Mouse (Mus musculus): ENCODE measurements at regions not wholly inside any gene's neighbourhood (a gene's known extent, or its start where the extent isn't known, plus 50 kb on each side); places are given as distances from the start of the nearest gene placed in this dataset.

DNA sequence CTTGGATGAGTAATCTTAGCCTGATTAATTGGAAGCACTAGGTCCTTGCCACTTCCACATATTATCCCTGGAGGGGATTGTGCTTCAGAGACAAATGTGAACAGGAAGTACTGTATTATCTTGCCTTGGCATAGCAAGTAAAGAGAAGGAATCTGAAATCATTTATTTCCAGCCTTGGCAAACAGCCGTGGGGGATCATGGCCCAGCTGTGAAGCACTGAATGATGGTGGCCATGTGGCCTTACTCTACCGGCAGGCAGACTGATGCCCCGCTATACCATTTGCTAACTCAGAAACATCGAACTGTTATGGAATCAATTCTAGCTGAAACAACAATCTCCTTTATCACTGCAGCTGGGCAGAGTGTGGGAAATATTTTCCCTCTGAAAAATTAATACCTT lies 345.3 kb downstream of the Zfp619 start:
- no peak for DNase-seq (ENCODE audit: low read depth in 2 of 2, low spot score in 2 of 2)

DNA sequence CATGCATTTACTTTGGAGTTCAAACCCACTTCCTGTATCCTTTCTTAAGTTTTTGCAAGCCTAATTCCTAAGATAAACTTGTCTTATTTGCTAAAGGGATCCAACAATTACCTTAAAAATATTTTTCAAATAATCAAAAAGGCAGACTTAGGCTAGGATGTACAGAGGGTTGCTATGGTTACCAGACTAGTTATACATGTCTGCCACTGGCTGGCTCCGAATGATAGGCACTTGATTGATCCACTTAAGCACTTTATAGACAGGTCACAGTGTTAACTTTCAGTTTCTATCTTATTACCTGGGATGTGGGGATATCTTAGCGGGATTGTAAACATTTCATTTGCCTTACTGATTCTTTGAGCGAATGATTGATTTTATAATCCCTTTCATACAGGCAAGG lies 346.6 kb downstream of the Zfp619 start:
- no peak for DNase-seq (ENCODE audit: low read depth in 2 of 2, low spot score in 2 of 2)

DNA sequence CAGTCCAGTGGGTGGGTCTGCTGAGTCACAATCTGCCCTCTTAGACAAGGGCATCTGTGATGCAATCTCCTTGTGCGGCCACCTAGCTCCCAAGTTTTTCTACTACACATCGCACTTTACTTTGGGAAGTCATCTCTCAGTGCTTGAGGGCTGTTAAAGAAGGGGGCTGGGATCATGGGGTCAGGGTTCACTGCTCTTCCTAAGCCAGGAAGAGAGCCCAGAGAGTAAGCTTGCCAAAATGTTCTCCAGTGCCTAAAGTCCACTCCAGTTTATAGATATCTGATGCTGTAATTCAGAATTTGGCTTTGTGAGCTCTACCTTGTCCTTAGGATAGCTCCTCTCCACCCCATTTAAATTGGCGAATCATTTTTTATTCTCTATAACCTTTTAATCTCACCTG lies 347.2 kb downstream of the Zfp619 start:
- DNase-seq (ENCODE audit: low read depth in 2 of 2, low spot score in 2 of 2) = no peak

DNA sequence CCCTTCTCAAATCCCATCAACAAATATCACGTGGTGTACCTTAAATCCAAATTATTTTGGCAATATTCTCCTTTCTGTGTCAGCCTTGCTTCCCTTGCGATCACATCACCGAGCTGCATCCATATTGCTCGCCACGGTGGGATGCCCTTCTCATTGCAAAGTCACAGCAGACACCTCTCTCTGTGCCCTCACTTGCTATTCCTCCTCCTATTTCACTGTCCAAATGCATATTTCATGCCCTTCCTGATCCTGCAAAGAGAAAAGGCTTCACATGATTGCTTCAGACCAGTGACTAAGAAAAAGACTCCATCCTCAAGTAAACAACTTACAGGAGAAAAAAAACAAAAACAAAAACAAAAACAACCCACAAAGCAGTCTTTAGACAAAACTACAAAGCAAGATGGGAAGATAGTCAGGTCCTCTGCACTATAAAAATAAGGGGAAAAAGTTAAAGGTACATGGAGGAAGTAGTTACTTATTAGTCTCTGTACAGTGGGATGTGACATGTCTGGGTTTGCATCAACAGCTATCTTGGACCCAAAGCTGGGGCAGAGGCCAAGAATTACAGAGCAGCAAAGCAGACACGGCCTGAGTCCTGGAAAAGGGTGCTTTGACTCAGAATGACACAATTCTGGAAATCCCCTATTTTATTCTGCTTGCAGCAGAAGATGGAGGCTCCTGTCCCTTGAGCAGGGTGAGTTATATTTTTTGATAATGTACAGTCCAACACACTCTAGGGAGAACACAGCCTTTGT lies 349.3 kb downstream of the Zfp619 start:
- no peak for DNase-seq (ENCODE audit: low read depth in 2 of 2, low spot score in 2 of 2)

DNA sequence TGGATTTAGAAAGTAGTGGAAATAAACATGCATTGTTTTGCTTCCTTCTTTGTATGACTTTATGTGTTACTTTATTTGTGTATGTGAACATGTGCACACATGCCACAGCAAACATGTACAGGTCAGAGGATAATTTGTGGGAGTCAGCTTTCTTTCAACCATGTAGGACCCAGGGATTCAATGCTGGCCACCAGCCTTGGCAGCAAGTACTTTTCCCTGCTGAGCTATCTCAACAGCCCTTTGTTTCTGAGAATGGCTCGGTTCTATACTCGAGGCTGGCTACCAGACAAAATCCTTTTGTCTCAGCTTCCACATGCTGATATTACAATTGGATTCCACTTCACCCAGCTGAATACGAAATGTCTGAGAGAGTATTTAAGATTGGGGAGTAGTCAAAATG lies 349.9 kb downstream of the Zfp619 start:
- DNase-seq (ENCODE audit: low read depth in 2 of 2, low spot score in 2 of 2) = no peak

DNA sequence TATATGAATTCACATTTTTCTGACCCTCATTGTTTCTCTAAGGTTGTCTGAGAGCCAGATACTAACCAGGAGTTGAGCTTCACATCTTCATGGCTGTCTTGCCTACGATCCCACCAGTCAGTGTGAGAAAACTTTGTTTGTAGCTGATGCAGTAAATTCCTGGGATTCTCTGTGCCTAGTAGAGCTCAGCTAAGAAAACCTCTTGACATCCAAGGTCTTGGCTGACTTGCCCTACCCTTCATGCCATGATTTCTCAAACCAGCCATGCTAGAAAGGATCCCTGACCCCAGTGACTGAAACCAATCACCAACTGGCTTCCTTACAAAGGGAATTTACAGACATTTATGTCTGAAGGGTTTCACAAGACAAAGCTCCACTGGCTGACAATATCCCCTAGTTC lies 364.5 kb downstream of the Zfp619 start:
- DNase-seq (ENCODE audit: low read depth in 2 of 2, low spot score in 2 of 2) = no peak

DNA sequence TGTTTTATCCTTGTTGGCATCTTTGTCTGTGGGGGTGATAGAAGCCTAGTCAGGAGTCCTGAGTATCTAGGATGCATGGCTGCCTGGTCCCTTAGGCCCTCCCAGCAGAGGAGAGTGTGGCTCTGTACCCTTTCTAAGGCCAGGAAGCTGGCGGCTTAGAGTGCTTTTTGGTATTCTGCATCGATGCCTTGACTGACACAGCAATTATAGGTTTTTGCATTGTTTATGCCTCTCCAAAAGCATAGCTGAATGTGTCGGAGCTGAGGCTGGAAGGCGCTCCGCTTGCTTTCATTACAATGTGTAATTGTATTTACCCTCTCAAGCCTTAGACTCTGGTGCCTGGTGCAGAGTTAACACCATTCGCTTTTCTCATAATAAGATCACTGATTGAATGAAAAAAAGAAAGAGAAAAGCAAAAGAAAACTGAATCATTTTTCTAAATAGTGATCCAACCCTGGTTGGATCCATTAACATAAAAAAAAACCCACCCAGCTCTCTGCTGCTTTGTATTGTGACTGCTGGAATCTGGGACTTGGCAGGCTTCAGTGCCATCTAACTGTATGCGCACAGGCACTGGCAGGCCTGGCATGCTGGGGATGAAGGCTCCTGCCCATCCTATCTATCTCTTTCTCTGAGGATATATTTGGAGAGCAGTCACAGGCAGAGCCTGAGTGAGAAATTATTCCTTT lies 376.8 kb downstream of the Zfp619 start:
- no peak for DNase-seq (ENCODE audit: low read depth in 2 of 2, low spot score in 2 of 2)

DNA sequence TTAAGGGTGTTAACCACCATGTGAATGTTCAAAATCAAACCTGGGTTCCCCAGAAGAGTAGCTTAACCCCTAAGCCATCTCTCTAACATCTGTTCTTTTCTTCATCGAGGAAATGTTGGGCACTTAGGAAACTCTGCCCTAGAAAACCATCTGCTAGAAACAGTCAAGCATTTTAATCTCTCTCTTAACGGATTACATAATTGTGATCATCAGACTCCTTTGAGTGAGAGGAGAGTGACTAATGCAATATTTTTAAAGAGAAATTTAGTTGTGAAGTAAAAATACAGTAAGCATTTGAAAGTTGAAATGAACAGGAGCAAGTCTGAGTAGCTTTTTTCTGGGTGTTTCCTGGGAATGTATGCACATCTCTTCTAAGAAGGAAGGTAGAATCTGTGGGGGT lies 379.4 kb downstream of the Zfp619 start:
- DNase-seq (ENCODE audit: low read depth in 2 of 2, low spot score in 2 of 2) = no peak

DNA sequence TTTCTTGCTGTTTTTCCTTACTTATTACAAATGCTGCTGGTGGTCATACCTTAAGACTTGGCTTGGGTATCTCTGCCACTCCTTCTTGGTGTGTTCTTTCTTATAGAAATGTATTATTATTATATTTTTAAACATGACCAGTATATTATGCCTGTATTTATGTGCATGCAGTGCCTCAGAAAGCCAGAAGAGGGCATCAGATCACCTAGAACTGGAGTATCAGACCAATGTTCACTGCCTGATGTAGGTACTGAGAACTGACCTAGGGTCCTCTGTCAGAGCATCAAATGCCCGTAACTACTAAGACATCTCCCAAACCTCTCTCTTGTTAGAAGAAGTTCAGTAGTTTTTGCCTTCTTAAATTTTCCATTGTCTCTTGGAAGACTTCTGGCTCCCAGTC lies 380.7 kb downstream of the Zfp619 start:
- no peak for DNase-seq (ENCODE audit: low read depth in 2 of 2, low spot score in 2 of 2)

DNA sequence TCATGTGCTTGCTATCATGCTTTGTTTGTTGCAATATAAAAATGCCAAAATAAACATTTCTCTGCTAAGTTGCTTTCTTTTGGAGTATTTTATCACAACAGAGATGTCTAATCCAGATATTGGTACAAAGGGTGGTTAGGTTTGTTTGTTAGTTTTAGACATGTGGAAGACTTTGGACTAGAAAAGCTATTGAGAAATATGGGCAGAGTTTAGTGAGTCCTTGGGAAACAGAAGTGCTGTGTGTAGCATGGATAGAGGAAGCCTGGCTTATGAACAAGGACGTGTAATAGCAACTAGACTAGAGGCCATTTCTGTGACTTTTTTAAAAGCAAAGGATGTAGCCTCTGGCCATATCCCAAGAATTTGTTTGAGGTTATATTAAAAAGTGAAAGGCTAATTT lies 416.4 kb downstream of the Zfp619 start:
- DNase-seq (ENCODE audit: low read depth in 2 of 2, low spot score in 2 of 2) = no peak

DNA sequence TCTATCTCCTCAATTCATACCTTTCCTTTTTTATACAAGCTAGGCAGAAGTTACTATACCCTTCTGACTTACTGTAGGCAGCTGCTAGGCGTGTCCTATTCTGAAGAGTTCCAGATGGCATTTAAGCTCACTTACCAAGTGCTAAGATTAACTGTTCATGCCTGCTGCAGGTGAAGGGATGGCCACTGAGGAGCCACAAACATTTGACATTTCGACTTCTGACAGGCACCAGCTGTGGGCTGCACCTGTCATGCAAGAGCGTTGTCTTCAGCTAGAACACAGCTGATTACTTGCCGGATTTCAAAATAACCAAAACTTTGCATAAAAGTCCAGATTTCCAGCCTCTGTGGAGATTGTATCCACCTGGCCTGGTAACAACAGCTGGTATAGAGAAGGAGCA lies 419.7 kb downstream of the Zfp619 start:
- no peak for DNase-seq (ENCODE audit: low read depth in 2 of 2, low spot score in 2 of 2)

DNA sequence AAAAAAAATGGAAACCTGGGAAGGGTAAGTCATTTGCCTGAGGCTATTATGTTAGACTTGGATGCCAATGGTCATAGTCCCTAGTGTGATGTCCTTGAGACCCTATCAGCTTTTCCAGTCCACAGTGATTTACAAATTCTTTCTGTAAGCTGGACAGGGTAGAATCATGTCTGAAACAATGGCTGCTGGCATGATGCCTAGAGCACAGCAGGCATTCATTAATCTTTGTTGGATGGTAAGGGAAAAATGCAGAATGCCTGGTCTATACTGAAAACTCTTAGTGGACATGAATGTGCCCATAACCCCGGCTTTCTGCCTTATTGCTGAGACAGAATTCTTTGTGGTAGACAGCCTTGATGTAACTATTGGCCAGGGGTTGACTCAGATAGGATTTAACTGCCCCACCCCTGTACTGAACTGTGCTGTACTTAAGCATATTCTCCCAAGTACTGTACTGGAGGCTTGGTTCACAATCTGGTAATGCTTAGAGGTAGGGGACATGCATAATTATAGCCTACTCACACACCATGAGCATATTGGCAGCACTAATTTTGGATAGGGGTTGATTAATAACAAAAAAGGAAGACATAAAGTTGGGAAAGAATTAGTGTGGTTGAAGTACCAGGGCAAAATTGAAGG lies 424.8 kb downstream of the Zfp619 start:
- no peak for DNase-seq (ENCODE audit: low read depth in 2 of 2, low spot score in 2 of 2)

DNA sequence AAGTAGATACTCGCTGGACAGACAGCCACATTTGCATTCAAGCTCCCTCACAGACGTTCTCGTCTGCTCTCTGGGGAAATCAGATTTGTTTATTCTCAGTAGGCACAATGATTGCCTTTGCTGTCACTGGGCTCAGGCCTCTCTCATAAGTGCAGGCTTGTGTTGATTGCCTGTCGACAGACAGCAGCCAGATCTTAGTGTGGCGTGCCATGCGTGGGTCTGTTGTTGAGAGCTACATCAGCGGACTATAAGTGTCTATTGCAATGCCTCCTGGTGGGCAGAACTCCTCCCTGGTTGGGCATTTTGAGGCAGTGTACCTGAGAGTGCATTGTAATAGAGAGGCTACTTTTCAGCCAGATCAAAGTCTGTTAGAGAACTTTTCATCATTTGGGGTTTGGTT lies 436.5 kb downstream of the Zfp619 start:
- no peak for DNase-seq (ENCODE audit: low read depth in 2 of 2, low spot score in 2 of 2)

DNA sequence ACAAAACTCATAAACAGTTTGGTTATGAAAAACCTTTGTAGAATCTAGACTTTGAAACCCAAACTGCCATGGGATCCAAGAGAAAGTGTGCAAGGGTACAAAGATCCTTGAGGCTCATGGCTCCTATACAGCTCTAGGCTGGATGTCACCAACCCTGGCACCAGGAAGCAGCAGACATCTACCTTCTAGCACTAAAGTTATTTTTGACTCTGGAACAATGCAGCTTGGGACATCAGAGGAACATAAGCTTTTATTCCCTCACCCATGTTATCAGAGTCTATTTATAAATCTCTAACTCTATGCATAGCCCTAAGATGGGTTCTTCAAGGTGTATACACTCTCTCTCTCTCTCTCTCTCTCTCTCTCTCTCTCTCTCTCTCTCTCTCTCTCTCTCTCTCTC lies 437.4 kb downstream of the Zfp619 start:
- no peak for DNase-seq (ENCODE audit: low read depth in 2 of 2, low spot score in 2 of 2)

DNA sequence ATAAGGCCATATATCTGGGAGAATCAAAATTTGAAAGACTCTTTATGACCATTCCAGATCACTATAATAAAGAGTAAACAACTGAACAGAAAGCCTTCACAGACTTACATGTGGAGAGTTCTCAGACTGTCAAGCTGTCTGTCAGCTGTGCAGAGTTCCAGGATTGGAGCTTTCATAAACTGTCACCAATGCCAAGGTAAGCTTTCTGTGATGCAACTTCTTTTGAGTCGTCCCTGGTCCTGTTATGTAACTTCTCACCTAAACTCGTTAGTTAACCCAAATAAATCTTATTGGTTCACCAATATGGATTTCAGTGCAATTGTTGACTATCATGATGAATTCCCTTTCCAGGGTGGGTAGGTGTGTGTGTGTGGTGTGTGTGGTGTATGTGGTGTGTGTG lies 460.6 kb downstream of the Zfp619 start:
- no peak for DNase-seq (ENCODE audit: low read depth in 2 of 2, low spot score in 2 of 2)

DNA sequence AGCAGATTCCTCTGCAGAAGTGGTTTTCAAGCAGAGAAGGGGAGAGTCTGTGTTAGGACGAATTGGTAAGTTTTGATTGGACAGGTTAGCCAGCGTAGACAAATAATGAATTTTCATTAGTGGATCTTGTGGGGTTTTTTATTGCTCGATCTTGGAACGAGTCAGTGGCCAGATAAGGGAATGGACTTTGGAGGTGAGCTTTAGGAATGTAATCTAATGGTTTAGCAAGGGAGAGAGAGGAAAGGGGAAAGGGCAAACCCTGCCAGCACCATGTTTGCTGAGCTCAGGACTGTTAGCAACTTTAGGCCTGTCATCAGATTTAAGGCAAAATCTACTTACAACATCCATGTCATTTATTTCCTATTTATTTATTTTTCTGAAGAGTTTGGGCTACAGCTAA lies 464.1 kb downstream of the Zfp619 start:
- no peak for DNase-seq (ENCODE audit: low read depth in 2 of 2, low spot score in 2 of 2)

All from CD8-positive naive resting alpha-beta T cell, adult 2 months (primary cell).